Mouse (Mus musculus): ENCODE results near the gene Foxn4.

DNA sequence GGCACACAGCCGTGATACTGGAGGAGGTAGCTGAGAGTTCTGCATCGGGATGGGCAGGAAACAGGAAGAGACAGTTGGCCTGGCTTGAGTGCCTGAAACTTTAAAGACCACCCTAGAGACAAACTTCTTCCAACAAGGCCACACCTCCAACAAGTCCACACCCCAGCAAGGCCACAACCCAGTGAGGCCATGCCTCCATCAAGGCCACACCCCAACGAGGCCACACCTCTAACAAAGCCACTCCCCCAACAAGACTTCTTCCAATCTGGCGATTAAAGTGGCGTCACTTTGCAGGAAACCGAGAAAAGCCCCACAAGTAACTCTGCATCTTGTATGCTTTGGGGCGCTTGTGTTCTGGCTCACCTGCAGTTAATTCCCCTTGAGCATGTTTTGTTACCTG lies 34.7 kb downstream of the Foxn4 start:
- TF ChIP-seq CTCF (IDR thresholded peaks at IDR 0.05; ENCODE audit: low read depth), result no peak
- no peak for TF ChIP-seq EP300 (IDR thresholded peaks at IDR 0.05; ENCODE audit: low read depth)
